Mouse (Mus musculus) left cerebral cortex, adult 11 months (tissue): ENCODE data around the gene Zgrf1.

Experiments
- DNase-seq: peaks from one replicate; pipeline ENCODE4 v3.0.0; 2022; ENCODE audit warnings: low spot score

The Zgrf1 gene

DNA sequence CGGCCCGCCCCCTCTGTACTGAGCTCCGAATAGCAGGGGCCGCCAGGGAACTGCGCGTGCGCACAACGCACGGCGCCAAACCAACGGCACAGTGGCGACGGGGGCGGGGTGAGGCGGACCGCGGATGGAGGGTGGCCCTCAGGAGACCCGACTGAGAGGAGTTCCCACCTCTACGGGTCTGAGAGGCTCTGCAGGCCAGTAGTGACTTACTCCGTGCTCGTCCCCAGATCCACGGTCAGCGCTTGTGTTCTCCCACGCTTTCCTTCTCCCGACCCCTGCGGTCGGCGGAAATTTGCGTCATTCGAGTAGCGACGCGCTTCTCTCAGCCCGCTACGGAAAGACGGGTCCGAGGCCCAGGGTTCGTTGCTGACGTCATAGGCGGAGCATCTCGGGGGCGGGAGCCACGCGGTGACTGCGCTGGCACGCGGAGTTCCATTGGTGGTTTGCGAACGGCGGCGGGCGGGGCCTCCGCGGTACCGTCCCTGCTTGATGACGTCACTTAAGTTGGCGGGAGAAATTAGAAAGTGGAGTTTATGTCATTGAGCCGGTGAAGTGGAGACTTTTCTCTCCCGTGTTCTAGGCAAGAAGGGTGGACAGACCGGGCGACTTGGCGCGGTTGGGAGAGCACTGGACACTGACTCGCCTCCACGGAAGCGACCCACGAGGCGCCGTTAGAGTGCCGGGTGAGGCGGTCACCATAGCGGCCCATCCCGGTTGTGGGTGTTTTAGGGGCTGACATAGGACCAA is at the start of gene Zgrf1, which contains the start of gene Larp7:
Gene Zgrf1 (plus strand): TSS at position 517 of the 747 bp plus-strand sequence.
Gene Larp7 (minus strand): TSS at position 377 of the 747 bp plus-strand sequence.
- DNase-seq: peak; percentile 98

DNA sequence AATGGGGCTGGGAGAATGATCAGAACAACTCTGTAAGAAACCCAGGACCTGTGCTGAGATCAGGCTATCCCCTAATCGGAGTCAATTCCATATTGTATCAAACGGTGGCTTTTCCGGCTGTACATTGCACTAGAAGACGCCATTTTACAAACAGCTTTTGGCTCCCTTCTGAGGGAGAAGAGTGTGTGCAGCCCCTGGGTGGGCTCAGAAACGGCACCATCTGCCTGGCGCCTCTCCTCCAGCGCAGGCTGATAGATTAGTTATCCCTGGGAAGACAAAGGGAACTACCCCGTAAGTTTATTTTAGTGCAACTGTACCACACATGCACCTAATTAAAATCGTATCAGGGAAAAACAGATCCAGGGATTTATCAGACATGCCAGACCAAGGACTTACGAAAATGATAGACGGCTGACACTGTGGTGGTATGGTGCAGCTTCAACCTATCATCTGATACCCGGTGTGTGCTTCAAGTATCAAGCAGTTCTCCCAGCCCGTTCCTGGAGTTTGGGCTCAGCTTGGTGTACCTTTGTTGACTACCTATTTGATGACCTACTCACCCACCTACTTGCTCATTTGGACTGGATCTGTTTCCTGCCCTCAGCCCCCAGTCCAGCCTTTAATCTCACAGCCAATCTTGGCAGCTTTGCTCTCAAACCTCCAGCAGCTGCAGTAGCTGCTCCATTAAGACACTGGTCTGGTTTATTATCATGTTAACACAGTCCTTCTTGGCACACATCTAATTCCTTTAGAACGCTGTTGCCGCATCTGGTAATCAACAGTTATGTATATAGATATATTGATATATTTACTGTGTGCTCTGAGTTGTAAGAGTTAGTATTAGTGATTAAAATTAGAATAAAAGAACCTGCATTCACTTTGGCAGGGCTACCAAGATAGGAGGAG is 45.2 kb upstream of the Zgrf1 start:
- DNase-seq: no peak

DNA sequence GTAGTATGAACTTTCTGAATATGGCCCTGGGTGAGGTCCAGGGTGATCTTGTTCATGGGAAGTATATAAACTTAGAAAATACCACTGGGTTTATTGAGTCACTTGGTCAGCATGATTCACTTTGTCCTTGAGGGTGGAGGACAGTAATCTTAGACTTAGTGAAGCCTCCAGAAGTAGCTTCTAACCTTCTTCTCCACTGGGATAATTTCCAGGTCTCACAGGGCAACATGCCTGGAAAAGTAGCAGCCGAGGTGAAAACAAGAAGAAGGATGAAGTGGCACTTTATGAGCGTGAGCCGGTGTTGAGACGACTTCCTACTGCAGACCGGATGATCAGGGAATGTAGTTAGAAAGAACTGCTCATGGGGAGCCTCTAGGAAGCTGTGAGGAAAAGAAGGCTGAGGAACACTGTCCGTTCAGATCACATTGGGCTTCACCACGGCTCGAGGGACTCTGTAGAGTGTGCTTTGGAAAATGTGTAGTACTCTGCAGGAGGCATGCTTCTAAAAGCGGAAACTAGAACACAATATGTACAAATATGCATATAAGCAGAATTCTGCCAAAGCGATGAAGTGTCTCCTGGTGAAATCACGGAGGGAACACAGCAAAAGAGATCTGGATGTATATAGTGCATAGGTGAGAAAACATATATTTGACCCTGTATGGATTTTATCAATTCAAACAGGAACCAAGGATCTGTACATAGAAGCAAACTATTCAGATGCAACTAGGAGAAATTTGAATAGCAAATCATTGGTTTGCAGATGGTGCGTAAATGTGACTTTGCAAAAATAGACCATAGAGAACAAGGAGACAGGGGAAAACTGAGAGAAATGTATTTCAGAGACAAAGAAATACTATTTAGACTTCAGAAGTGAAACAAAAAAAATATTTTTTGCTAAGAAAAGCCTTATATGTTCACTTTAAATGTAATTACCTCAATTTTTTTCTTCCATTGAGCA is 41.2 kb upstream of the Zgrf1 start:
- DNase-seq: no peak

DNA sequence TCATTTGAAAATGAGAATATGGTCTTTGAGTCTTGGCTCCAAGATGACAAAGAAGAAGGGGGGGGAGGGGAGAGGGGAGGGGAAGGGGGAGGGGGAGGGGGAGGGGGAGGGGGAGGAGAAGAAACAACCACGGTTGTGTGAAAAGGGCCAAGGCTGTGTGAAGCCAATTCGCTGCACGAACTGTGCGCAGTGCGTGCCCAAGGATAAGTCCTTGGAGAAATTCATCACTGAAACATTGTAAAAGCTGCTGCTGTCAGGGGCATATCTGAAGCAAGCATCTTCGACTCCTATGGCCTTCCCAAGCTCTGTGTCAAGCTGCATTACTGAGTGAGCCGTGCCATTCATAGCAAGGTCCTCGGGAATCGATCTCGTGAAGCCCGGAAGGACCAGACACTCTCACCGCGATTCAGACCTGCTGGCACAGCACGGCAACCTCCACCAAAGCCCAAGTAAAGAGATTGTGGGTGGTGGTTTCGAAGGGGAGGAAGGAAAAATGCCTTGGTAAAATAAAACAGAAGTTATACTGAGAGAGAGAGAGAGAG is 40.4 kb upstream of the Zgrf1 start:
- DNase-seq: no peak

DNA sequence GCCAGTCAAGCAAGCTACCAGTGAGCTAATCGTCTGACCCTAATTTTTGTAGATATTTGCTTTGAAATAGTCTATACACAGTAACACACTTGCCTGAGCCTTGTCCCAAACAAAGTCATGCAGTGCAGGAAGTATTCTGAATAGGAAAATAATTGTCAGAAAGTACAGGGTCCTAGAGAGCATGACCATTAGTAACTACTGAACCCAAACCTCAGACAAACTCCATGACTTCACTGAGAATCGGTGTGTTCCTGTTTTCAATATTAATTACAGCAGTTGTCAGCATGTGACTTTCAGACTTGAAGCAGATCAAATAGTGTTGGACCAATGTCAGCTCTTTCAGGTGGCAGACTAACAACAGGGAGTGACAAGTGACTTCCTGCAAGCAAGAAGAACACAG is 39.6 kb upstream of the Zgrf1 start:
- DNase-seq: no peak

DNA sequence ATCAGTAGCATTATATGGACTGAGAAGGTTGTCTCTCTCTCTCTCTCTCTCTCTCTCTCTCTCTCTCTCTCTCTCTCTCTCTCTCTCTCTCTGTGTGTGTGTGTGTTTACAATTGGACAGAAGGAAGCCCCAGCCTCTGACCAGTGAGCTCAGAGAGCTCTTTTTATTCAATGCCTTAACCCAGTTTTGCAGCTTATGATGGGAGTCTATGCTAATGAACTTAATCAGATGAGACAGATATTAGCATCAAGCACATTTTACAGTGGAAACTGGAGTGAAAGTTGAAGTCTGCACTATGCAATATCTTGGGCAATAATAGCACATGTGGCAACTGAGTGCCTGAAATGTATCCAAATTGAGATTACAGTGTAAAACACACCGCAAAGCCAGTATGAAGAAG is 38.0 kb upstream of the Zgrf1 start:
- no peak for DNase-seq

DNA sequence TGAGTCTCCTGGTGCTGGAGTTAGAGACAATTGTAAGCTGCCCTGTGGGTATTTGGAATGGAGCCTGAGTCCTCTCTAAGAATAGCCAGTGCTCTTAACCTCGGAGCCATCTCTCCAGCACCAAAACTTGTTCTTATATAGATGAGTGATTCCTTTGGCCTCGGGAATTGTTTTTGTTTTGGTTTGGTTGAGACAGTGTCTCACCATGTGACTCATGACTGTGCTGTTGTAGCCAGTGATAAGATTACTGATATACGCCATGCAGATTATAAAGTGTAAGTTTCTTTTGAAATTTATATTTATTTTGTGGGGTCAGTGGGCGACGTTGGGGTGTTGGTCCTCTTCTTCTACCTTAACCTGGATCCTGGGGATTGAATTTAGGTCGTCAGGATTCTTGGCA is 33.0 kb upstream of the Zgrf1 start:
- no peak for DNase-seq

DNA sequence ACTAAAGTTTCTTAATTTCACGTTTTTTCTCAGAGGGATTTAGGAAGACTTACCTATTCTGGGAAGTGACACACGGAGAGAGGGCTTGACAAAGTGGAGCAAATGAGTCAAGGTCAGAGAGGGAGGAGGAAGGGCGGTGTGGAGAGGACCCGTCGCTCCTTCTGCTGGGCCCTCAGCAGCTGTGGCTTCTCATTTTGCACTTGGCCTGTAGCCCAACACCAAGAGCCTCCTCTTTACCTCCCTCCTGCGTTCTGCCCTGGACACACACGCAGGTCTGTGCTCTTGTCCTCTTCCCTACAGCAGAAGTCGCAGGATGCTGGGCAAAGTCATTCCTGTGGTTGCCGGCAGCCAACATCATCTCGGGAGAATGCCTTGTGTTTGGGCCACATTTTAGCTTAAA is 32.1 kb upstream of the Zgrf1 start:
- DNase-seq: no peak

DNA sequence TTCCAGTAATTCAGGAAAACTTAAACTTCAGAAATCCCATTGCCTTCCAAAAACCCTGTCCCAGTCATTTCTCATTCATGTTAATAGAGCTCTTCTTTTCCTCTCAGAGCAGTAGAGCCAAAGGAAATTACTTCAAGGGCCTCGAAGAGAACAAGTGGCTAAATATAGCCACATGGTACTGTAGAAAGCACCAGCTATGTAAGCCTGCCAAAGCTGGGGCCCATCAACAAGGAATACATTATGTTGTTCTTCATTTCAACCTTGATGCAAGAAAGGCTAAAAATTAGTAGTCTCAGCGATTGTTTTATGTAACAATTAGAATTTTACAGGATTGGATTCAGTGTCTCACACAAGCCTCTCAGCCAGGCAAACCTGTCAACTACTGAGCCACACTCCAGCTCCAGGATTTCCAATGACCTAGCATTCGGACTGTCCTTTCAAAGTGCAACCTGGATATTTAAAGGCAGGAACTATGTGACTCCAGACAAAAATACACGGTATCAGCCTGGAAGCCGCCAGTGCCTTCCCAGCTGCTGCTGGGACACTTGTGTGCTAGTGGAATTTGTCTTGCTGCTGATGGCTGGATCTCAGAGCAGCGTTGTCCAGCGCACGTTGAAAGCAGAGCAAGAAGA is 28.0 kb upstream of the Zgrf1 start:
- DNase-seq: no peak

DNA sequence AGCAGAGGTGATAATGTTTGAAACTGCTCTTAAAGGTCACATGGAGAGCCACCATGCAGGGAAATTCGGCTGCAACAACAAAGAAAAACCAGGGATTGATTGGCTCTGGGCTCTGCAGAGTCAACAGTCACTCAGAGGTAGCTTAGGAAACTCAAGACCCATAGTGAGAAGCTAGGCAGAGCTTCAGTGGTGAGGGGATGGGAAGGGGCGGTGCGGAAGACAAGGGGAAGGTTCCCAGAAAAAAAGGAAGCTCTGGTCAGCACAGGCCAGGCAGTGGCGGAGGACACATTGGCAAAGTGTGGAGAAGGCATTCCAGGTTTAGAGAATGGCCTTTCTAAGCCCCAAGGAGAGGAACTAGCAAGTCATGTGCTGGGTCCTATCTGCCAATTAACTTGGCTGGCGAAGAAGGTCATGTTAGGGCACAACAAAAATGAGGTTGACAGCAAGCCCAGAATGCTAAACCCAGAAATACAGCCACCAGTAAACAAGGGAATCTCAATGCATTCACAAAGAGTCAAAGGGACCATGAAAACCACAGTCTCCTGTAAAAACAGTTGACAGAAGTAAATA is 25.7 kb upstream of the Zgrf1 start:
- peak; percentile 9 for DNase-seq

DNA sequence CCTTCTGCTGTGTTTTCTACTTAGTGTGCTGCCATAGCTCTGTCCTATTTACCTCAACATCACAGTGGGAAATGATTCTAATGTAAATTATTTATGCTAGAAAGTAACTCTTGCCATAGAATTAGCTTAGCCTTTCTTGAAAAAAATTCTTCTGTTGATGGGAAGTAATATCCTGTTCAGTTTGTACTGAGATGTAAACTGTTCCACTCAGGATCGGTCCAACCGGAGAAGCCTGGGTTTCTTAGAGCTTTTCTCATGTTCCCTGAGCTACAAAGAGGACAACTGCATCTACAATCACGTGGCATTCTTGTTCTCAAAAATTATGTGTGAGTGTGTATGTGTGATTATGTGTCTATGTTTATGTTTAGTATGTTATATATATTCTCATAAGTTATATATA is 24.1 kb upstream of the Zgrf1 start:
- DNase-seq: no peak

DNA sequence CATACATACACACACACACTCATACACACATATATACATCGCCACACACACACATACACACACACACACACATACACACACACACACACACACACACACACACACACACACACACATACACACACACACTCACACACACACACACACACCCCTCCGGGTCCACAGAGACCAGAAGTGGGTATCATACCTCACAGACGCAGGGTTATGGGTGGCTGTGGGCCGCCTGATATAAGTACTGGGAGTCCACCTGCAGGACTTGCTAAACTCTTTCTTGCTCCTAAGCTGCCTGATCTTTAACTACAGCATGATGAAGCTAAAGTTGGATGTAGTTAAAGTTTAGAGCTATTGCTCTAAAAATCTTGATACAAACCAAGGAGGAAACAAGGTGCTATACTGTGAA is 23.5 kb upstream of the Zgrf1 start:
- DNase-seq: no peak

DNA sequence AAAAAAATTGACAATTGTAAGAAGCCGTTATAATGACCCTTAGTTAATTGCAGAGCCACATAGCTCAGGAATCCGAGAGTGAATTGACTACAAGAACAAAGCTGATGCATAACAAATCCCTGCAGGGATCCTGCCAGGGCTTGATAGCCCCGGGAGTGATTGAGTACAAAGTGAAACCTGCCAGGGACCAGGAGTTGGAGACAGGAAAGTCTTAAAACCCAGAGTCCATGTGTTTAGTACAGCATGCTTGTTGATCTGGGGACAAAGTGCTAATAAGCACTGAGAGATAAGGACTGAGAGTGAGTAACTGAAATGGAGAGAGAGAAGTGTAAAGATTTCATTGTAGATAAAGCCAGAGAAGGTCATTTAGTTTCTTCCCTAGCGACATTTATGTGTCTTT is 23.0 kb upstream of the Zgrf1 start:
- DNase-seq: no peak

DNA sequence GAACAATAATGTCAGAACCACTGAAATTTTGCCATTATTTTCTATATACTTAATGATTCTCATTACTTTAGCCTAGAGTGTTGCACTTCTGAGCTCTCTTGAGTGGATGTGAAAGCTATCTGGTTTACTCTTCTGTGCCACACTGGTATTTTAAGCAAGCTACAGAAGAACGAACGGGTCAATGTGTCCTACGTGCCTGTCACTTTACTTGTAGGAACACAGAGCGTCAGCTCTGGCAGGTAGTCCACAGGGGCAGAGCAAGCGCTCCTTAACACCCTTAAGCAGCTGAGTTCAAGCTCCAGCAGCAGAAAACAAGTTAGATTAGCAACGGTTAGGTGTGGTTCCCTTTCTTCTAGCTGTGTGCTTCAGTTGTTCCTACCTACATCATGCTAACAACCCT is 14.1 kb upstream of the Zgrf1 start:
- no peak for DNase-seq

DNA sequence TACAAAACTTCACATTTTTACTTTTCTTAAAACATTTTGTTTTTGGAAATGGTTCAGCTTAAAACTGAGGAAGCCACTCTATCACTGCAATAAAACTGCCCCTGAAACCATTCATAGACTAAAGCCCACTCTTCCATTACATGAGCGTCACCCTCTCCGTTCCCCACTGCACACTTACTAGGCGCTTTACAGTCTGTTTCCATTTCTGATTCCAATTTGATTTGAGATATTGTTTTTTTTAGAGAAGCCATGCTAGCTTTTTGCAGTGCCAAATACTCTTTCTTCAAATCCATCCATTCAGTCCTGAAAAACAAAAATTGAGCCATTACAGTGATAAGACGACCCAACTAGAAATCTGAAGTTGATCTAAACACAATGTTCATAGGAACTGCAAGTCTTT is 9.3 kb upstream of the Zgrf1 start:
- no peak for DNase-seq

DNA sequence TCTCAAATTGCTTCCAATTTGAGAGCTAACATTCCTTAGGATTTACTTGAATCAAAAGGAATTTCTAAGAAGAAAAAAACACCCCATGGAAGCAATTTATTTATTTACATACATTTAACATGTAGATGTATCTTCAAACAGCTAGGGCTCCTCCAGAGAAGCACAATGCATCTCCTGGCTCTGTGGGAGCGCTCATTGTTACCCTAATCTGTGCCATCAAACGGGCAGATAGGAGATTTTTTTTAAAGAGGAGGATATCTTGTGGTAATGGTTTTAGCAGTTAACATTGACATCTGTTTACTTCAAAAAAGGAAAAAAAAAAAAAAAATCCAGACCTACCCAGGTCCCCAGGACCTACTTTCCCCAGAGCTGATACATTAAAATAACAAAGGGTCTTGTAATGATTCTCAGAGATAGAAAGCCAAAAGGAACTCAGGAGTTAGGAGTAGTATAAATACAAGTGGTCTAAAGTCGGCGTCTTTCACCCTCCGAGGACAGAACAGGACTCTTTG is 8.6 kb upstream of the Zgrf1 start:
- DNase-seq: no peak

DNA sequence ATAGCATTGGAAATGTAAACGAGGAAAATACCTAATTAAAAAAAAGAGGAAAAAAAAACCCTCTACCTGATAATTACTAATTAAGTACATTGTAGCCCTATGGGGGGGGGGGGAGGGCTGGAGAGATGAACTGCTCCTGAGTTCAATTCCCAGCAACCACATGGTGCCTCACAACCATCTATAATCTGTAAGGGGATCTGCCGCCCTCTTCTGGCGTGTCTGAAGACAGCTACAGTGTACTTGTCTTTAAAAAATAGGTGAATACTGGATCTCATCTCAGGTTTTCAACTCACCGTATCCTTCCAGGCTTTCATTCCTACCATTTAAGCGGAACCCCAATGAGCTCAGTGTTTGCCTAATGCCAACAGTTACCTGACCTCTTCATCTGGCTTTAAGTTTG is 5.4 kb upstream of the Zgrf1 start:
- no peak for DNase-seq

DNA sequence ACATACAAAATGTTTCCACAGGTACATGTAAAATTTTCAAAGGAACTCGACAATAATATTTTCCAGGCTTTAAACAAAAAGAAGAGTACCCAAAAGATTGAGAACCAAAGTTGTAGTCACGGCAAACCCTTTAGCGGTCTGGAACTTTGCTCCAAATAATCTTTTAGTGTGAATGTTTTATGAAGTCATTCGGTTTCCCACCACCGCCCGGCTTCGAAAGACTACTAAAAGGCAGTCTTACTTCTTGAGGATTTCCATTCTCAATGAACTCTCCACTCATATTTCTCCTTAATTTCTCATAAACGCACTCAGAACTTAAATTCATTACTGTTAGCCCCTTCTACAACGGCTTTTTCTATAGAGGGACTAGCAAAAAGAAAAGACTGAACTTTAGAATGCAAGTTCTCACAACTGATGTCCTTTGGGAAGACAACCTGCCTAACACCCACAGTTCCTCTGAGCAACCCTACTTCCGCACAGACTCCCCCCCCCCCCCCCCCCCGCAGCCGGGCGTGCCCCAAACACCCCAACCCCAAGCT is 786 bp upstream of the Zgrf1 start:
- DNase-seq: no peak

DNA sequence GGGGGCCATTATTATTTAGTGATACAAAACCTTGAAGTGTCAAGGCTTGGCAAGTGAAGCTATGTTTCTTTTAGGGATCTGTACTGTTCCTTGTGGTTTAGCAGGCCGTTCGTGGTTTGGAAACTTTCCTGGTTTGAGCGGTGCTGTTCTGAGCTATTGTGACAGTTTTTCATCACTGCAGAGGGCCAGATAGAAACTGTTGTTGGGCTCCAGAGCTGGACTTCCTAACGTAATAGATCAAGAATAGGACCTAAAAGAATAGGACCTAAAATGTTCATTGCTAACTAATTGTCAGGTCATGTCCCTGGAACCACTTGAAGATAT is 393 bp downstream of the Zgrf1 start:
- DNase-seq: no peak

DNA sequence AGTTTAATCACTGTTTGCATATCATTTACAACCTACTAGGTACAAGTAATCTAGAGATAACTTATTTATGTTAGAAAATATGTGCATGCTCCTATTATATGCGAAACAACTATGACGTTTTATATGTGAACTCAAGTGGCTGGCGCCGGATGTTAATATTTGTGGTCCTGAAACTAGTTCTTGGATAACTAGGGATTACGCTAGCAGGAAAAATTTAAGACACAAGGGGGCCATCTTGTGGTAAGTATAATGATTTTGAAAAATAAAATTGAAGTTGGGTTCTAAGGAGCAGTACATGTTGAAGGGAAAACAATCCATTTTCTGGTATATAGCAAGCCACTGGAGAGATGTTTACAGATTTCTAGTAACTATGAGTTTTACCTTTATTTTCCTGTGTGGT is 1.4 kb downstream of the Zgrf1 start:
- DNase-seq: no peak

DNA sequence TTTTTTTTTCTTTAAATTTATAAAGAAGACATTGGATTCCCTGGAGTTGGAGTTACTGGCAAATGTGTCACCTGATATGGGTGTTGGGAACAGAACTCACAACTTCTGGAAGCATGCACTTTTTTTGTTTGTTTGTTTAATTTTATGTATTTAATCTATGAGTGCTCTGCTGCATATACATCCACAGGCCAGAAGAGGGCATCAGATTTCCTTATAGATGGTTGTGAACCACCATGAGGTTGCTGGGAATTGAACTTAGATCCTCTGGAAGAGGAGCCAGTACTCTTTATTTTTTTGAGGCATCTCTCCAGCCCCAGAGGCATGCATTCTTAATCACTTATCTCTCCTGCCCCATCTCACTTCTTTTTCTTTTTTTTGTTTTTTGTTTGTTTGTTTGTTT is 4.9 kb downstream of the Zgrf1 start:
- no peak for DNase-seq
